Mouse (Mus musculus) bone marrow, adult 2 months (tissue): ENCODE data around the gene Bloc1s6.

Experiments
- CTCF ChIP-seq: fragments of 200-500 bp; IDR thresholded peaks from 2 replicates; pipeline ENCODE4 v1.5.1; 2011; ENCODE audit warnings: low read length, control low read depth; ENCODE audit not compliant: control insufficient read depth, insufficient read depth
- POLR2A ChIP-seq: fragments of 200-500 bp; IDR thresholded peaks from 2 replicates; pipeline ENCODE4 v1.6.1; 2011; ENCODE audit warnings: low read depth, mild to moderate bottlenecking, control low read depth, low read length, borderline replicate concordance; ENCODE audit not compliant: control insufficient read depth

DNA sequence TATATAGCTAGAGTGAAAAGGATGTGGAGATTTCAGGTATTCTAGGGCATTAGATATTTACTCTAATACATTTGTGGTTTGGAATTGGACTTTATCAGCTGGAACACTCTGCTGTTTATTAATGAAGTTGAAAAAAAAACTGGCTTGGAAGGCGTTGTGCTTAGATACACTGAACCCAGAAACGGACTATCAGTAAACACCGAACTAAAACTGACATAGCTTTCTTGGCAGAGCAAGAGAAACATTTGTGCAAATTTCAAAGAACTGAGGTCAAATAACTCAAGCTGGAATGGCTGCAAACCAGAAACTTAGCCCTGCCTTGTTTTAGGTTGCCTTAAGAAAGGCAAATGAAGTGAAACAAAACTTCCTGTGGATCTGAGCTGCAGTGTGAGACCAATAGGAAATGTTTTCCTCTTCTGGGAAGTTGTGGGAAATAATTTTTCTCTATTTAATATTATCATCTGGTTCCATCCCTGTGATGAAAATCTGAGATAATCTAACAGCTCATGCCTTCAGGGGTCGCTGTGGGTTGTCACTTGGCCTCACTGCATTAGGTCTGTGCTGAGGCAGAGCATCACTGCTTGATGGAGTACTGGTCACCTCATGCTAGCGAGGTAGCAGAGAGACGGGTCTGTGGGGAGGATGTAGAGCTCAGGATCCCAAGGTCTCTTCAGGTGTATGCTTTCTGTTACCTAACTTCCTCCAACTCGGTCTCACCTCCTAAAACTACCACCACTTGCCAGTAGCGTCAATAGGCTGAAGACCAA lies 43.5 kb downstream of the Bloc1s6 start:
- TF ChIP-seq POLR2A (no peak), CTCF (no peak)
